Mouse (Mus musculus) megakaryocyte, embryonic 14.5 days (primary cell): ENCODE data around the gene Dhx38. TPM values are rescaled to one million over a fixed set of nuclear protein-coding genes. Genes with fewer than 3 reads are reported as not detected.

ENCODE experiments used
- H3K27me3 ChIP-seq: replicated peaks from 2 replicates; pipeline ENCODE3; 2012; ENCODE audit warnings: inconsistent platforms
- H3K36me3 ChIP-seq: replicated peaks from 2 replicates; pipeline ENCODE3; 2012; ENCODE audit warnings: low read length, inconsistent platforms, mixed read lengths
- H3K4me1 ChIP-seq: 2 replicates; pipeline ENCODE4 v1.6.1; 2012; ENCODE audit warnings: inconsistent platforms
- H3K4me3 ChIP-seq: replicated peaks from 2 replicates; pipeline ENCODE3; 2012; ENCODE audit warnings: moderate library complexity, mild to moderate bottlenecking, inconsistent platforms
- H3K9me3 ChIP-seq: 2 replicates; pipeline ENCODE4 v1.6.1; 2012; ENCODE audit warnings: inconsistent platforms
- FLI1 ChIP-seq: IDR thresholded peaks from 2 replicates; pipeline ENCODE4 v1.6.1; 2012; ENCODE audit warnings: low read length, inconsistent platforms, mixed read lengths
- GATA1 ChIP-seq: IDR thresholded peaks from 3 replicates; pipeline ENCODE4 v1.6.1; 2012; ENCODE audit warnings: mixed read lengths, low read length, inconsistent platforms, borderline replicate concordance
- polyA plus RNA-seq: library from polyadenylated mRNA; stranded (reverse); fragments of >175 nt; gene quantifications from 2 replicates; pipeline ENCODE4 v1.2.3, GENCODE M21; 2012; ENCODE audit warnings: low replicate concordance; ENCODE audit not compliant: insufficient read depth

Gene Dhx38
- polyA plus RNA-seq, 1 experiment, result 29.4 TPM

DNA sequence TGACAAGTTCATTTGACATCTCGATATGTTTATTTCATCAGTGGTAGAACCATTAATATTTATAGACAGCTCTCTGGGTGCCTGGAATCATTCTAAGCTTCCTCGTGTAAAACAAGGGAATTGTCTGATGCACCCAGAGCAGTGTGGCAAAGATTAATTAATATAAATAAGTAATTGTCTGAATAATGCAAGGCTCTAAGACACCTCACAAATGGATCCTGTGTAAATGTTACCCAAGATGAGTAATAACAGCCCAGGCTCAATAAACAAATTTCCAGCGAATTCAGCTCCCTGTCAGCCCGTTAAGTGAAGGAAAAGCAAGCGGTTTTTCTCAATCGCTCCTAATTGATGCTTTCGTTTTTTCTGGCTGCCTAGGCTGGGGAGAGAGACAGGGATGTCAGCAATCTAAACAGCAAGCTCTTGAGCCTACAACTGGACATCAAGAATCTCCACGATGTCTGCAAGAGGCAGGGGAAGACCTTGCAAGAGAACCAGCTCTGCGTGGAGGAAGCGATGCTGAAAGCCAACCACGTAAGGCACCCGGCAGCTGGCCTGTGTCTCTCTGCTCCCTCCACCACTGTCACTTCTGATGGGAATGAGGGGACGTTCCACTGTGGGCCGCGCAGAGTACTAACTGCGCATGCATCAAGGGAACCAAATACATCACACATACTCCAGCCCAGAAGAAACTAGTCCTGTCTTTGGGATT lies 66.5 kb downstream of the Dhx38 start:
- H3K9me3 ChIP-seq, result no peaks in the 10 kb centered on the region
- H3K4me3 ChIP-seq, result no peak overlapping the region
- H3K27me3 ChIP-seq, result no peaks in the 10 kb centered on the region
- H3K36me3 ChIP-seq, result no peaks in the 10 kb centered on the region
- TF ChIP-seq FLI1, result no peak
- TF ChIP-seq GATA1, result no peak
- no peaks in the 10 kb centered on the region for H3K4me1 ChIP-seq

Other genes with a start within 250 kb of the Dhx38 start
- gene Pmfbp1, start 71.8 kb downstream of the Dhx38 start, polyA plus RNA-seq, result not detected in 2 replicates
- 2.1 and 10.7 TPM in 2 replicates for gene Txnl4b, start within 50 bp of the Dhx38 start, polyA plus RNA-seq
- 1.6 and 26.3 TPM in 2 replicates for gene Hp, start 13.3 kb upstream of the Dhx38 start, polyA plus RNA-seq
- gene Dhodh, start 42.8 kb upstream of the Dhx38 start, polyA plus RNA-seq, result 26.8 and 45.7 TPM in 2 replicates
- gene Pkd1l3, start 48.7 kb upstream of the Dhx38 start, polyA plus RNA-seq, result 0.62 and 0.72 TPM in 2 replicates
- gene Ist1, start 127.4 kb upstream of the Dhx38 start, polyA plus RNA-seq, result 11.1 and 15.2 TPM in 2 replicates
- 2.4 and 4.7 TPM in 2 replicates for gene Zfp821, start 139.7 kb upstream of the Dhx38 start, polyA plus RNA-seq
- 1.5 and 6.3 TPM in 2 replicates for gene Atxn1l, start 171.9 kb upstream of the Dhx38 start, polyA plus RNA-seq
- 2.4 and 6.2 TPM in 2 replicates for gene Ap1g1, start 212.7 kb upstream of the Dhx38 start, polyA plus RNA-seq